Mouse (Mus musculus) thymus, adult 2 months (tissue): ENCODE data around the gene Krt34. TPM values are rescaled to one million over a fixed set of nuclear protein-coding genes. Genes with fewer than 3 reads are reported as not detected.

Experiments used
- DNase-seq: peaks from one replicate; pipeline ENCODE4 v3.0.0; 2021
- H3K27ac ChIP-seq: fragments of 200-500 bp; 2 replicates; pipeline ENCODE4 v1.5.1; 2012; ENCODE audit warnings: low read length, control low read depth; ENCODE audit not compliant: control insufficient read depth, insufficient read depth
- H3K27me3 ChIP-seq: fragments of 200-500 bp; 2 replicates; pipeline ENCODE4 v1.6.1; 2012; ENCODE audit warnings: mild to moderate bottlenecking, low read length, moderate library complexity, mixed read lengths; ENCODE audit not compliant: control insufficient read depth, insufficient read depth
- H3K36me3 ChIP-seq: fragments of 200-500 bp; 2 replicates; pipeline ENCODE4 v1.6.1; 2012; ENCODE audit warnings: mild to moderate bottlenecking, low read length, moderate library complexity; ENCODE audit not compliant: control insufficient read depth, insufficient read depth
- H3K4me1 ChIP-seq: fragments of 200-500 bp; replicated peaks from 2 replicates; pipeline ENCODE4 v1.6.1; 2012; ENCODE audit warnings: low read length; ENCODE audit not compliant: control insufficient read depth, insufficient read depth
- H3K4me3 ChIP-seq: fragments of 200-500 bp; 2 replicates; pipeline ENCODE4 v1.5.1; 2012; ENCODE audit warnings: mild to moderate bottlenecking, low read length, control low read depth, moderate library complexity; ENCODE audit not compliant: control insufficient read depth, insufficient read depth
- POLR2A ChIP-seq: fragments of 200-500 bp; IDR thresholded peaks from 2 replicates; pipeline ENCODE4 v1.6.1; 2012; ENCODE audit warnings: mild to moderate bottlenecking, low read length, control low read depth, moderate library complexity; ENCODE audit not compliant: control insufficient read depth, poor library complexity, insufficient read depth; ENCODE audit errors: extremely low read depth
- WGBS: fragments of 180-500 bp; shearing (Covaris S2); methylation state at CpG from one replicate; pipeline ENCODE4 v1.1.7; 2018; 5-methylcytosine and 5-hydroxymethylcytosine counted together
- polyA plus RNA-seq: library from polyadenylated mRNA; depleted of rRNA; stranded (reverse); fragments of >200 nt; gene quantifications from 2 replicates; pipeline ENCODE4 v1.2.3, GENCODE M21; 2012; rRNA removed

Gene Krt34
- polyA plus RNA-seq, 1 experiment, result not detected

DNA sequence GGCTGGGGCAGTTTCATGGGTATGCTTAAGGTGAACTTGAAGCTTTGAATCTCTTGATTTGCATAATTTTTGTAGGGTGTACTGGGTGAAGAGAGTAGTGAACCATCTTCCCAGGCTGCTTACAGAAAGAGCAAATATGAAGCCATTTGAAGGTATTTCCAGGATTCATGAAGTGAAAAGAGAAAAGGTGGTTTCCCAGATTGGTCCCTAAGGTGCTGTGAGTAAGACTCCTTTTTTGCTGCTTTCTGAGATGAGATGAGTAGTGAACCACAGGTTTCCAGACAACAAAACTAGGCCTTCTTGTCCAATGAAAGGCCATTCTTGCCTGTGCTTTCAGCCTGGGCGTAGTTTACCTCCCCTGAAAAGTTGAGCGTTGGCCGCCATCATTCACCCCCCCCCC lies 52.8 kb downstream of the Krt34 start:
- H3K36me3 ChIP-seq, result no peaks in the 10 kb centered on the region
- no peak overlapping the region for H3K4me3 ChIP-seq
- WGBS, result 94% methylated on average over 3 of the region's 3 CpGs
- DNase-seq, result no peak
- no peak overlapping the region for H3K27ac ChIP-seq
- no peaks in the 10 kb centered on the region for H3K4me1 ChIP-seq
- H3K27me3 ChIP-seq, result no peaks in the 10 kb centered on the region
- TF ChIP-seq POLR2A, result no peak

Other genes starting within 250 kb of the Krt34 start
- not detected in 2 replicates for gene Gm11596, start 248.1 kb downstream of the Krt34 start, polyA plus RNA-seq
- gene Gm11569, start 242.6 kb downstream of the Krt34 start, polyA plus RNA-seq, result not detected in 2 replicates
- gene Gm11554, start 237.1 kb downstream of the Krt34 start, polyA plus RNA-seq, result not detected in 2 replicates
- not detected in 2 replicates for gene Krtap4-13, start 231.7 kb downstream of the Krt34 start, polyA plus RNA-seq
- gene Gm11564, start 225.9 kb downstream of the Krt34 start, polyA plus RNA-seq, result not detected in 2 replicates
- not detected in 2 replicates for gene 2300003K06Rik, start 203.5 kb downstream of the Krt34 start, polyA plus RNA-seq
- gene Krtap4-16, start 189.9 kb downstream of the Krt34 start, polyA plus RNA-seq, result 0.28 TPM in 1 of 2 replicates, not detected in the other
- gene Gm11568, start 183.6 kb downstream of the Krt34 start, polyA plus RNA-seq, result not detected in 2 replicates
- 0.31 TPM in 1 of 2 replicates, not detected in the other for gene Gm11559, start 177.1 kb downstream of the Krt34 start, polyA plus RNA-seq
- gene Krtap9-1, start 168.2 kb downstream of the Krt34 start, polyA plus RNA-seq, result not detected in 2 replicates
- not detected in 2 replicates for gene Gm11567, start 162.4 kb downstream of the Krt34 start, polyA plus RNA-seq
- 0.13 TPM in 1 of 2 replicates, not detected in the other for gene Krtap31-1, start 133.6 kb downstream of the Krt34 start, polyA plus RNA-seq
- not detected in 2 replicates for gene Gm11565, start 126.8 kb downstream of the Krt34 start, polyA plus RNA-seq
- 0.11 TPM in 1 of 2 replicates, not detected in the other for gene Krtap31-2, start 105.3 kb downstream of the Krt34 start, polyA plus RNA-seq
- gene Krtap9-5, start 93.1 kb downstream of the Krt34 start, polyA plus RNA-seq, result not detected in 2 replicates
- gene Krtap29-1, start 62.5 kb downstream of the Krt34 start, polyA plus RNA-seq, result not detected in 2 replicates
- not detected in 2 replicates for gene Krtap16-1, start 55.0 kb downstream of the Krt34 start, polyA plus RNA-seq
- 0.31 and 0.43 TPM in 2 replicates for gene Krtap17-1, start 47.6 kb downstream of the Krt34 start, polyA plus RNA-seq
- 0.11 and 0.14 TPM in 2 replicates for gene Krt33a, start 25.3 kb downstream of the Krt34 start, polyA plus RNA-seq
- 0.44 TPM in 1 of 2 replicates, not detected in the other for gene Krt33b, start 11.7 kb downstream of the Krt34 start, polyA plus RNA-seq
- 0.15 and 0.23 TPM in 2 replicates for gene Krt31, start 9.0 kb upstream of the Krt34 start, polyA plus RNA-seq
- gene Krt32, start 46.7 kb upstream of the Krt34 start, polyA plus RNA-seq, result 0.18 and 0.30 TPM in 2 replicates
- gene Krt35, start 54.7 kb upstream of the Krt34 start, polyA plus RNA-seq, result 0.13 and 0.20 TPM in 2 replicates
- 0.79 and 0.90 TPM in 2 replicates for gene Krt36, start 64.1 kb upstream of the Krt34 start, polyA plus RNA-seq
- 0.92 and 0.98 TPM in 2 replicates for gene Krt13, start 80.0 kb upstream of the Krt34 start, polyA plus RNA-seq
- 0.85 and 1.1 TPM in 2 replicates for gene Krt15, start 94.4 kb upstream of the Krt34 start, polyA plus RNA-seq
- gene Krt19, start 107.1 kb upstream of the Krt34 start, polyA plus RNA-seq, result 8.7 and 13.0 TPM in 2 replicates
- gene Krt9, start 151.7 kb upstream of the Krt34 start, polyA plus RNA-seq, result 0.31 and 0.42 TPM in 2 replicates
- gene Krt14, start 166.0 kb upstream of the Krt34 start, polyA plus RNA-seq, result 59.7 and 80.7 TPM in 2 replicates
- gene Krt16, start 207.3 kb upstream of the Krt34 start, polyA plus RNA-seq, result 4.1 and 4.8 TPM in 2 replicates
- 238 and 276 TPM in 2 replicates for gene Krt17, start 219.5 kb upstream of the Krt34 start, polyA plus RNA-seq
- 0.31 and 0.97 TPM in 2 replicates for gene Krt42, start 228.3 kb upstream of the Krt34 start, polyA plus RNA-seq